Mouse (Mus musculus): ENCODE data around the gene Il12rb1.

The Il12rb1 gene

DNA sequence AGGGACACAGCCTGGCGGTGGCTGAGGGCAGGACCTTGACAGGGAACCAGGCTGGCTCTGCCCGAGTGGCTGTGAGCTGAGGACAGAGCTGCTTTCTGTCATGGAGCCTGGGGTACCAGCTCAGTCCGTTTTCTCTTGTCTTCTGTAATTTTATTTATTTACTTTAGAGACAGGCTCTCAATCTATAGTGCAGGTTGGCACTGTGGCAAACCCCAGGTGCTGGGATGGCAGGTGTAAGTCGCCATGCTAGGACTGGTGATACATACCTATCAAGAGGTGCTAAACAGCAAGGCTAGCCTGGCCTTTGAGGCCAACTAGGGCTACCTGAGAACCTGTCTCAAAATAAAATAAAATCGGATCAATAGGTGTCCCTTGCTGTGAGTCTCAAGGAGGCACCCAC lies 47.8 kb downstream of the Il12rb1 start:
- DNase-seq: no peak

DNA sequence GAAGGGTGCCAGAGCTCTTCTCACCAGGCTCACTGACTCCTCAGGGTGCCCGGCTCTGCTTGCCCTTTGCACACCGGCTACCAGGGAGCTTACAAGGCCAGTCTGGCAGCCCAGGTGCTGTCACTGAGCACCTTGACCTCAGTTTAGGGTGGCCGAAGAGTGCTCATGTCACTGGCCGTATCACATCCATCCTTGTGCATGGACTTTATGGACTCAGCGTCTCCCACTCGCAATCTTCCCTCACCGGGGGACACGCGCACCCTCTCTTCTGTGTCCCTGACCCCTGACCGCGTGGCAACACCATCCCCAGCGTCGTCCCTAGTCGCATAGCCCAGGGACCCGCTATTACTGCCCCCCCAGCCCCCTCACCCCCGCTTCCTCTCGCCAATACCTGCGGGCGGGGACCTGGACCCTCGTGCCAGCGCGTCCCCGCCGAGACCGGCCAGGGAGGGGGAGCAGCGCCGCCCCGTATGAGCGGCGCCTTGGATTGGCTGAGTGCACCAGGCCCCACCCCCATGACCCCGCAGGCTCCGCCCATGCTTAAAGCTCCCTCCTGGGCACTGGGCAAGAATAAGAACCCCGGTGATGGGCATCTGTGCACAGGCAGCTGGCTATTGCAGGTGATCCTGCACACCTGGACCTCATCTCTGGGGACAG lies 48.4 kb downstream of the Il12rb1 start:
- peak; percentile 79 for DNase-seq

GRCm38 (mm10) chr8:70857516-70857915 lies 49.3 kb downstream of the Il12rb1 start:
- DNase-seq: no peak

- DNase-seq: no peak
These were observed 54.8 kb downstream of the Il12rb1 start, which contains the start of gene Kcnn1 for GRCm38 (mm10) chr8:70862824-70863641. Kcnn1 (minus strand) TSS chr8:70863258.

DNA sequence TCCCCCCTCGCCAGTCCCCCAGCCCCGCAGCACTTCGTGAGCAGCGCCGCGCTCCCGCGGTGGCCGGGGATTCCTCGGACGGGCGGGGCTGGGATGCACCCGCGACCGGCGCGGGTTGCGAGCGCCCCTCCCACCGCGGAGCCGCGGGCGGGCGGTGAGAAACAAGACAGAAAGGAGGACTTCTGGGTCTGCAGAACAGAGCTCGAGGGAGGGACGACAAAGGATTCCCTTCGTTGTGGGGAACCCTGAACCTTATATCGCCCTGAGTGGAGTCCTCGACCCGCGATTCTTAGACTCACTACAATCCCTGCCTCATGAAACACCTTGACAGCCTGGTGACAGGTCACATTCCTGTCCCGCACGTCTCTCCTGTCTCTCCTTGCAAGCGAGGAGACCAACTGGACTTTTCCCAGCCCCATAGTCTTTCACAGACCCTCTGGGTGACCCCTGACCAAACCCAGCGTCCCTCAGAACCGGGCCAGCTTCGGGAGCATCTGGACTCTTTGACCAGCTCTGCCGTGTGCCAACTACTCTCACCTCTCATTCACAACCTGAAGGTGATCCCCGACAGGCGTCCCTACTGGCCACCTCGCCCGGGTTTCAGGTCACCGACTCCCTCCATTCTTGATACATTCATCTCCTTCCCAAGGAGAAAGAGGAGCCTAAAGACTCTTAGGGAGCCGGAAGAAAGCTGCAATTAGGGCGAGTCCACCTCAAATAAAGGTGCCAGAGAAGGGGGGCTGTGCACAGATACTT lies 55.9 kb downstream of the Il12rb1 start:
- DNase-seq: no peak

GRCm38 (mm10) chr8:70864712-70865221 lies 56.5 kb downstream of the Il12rb1 start:
- DNase-seq: no peak

DNA sequence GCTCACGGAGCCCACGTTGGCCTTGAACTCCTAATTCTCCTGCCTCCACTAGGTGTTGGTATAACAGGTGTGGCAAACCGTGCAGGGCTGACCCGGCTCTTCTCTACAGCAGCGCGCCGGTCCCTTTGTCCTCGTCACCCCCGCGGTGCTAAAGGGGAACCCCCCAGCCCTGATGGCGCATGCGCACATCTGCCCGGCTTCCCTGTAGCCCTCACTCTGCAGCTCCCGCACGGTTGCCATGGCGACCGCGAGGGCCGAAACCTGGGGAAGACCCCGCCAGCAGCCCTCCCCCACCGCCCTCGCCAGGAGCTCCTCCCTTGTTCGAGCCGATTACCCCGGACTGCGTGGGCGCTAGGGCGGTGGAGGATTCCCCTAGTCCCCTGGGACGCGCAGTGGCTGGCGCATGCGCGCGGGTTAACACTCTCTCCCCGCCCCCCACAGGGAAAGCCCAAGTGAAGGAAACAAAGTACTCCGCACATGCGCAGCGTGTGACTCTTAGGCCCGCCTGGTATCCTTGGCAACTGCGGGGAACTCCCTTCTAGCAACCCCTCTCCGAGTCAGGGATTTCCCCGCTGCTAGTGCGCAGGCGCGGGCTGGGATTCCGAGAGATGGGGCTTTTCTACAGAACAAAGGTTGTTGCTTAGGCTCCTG lies 57.2 kb downstream of the Il12rb1 start:
- DNase-seq: peak; percentile 100

GRCm38 (mm10) chr8:70866001-70866520 lies 57.8 kb downstream of the Il12rb1 start:
- no peak for DNase-seq

- DNase-seq: no peak
These were observed 58.3 kb downstream of the Il12rb1 start for GRCm38 (mm10) chr8:70866566-70866965.

GRCm38 (mm10) chr8:70868559-70869198 lies 60.4 kb downstream of the Il12rb1 start:
- peak; percentile 75 for DNase-seq

DNA sequence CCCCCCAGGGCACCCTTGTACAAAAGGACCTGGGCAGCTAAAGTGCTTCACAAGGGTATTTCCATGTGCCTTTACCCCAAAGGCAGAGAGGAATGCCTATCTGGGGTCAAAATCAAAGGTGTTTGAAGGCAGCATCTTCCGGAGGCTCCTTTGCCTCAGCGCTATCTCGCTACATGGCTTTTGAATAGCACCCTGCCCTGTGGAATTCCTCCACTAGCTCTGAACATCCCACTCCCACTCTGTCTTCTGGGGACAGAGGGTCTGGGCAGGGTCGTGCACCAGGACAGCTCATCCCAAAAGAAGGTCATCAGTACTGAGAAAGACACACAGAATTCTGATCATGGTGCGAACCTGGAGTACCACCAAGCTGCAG lies 60.9 kb downstream of the Il12rb1 start:
- no peak for DNase-seq

- DNase-seq: peak; percentile 91
These were observed 61.4 kb downstream of the Il12rb1 start for GRCm38 (mm10) chr8:70869601-70870041.

Data from lung, postnatal 36 days (tissue).